Mouse (Mus musculus) small intestine, adult 2 months (tissue): ENCODE data around the gene Lypd5.
A peak's percentile ranks its signal among the peaks of the same experiment; 100 is the strongest.

Experiments
- CTCF ChIP-seq: fragments of 200-500 bp; IDR thresholded peaks from 2 replicates; pipeline ENCODE4 v1.5.1; 2012; ENCODE audit warnings: low read depth, mild to moderate bottlenecking, control low read depth, inconsistent platforms, low read length, moderate library complexity, mixed read lengths; ENCODE audit not compliant: insufficient replicate concordance, insufficient read length; ENCODE audit errors: extremely low read depth
- POLR2A ChIP-seq: fragments of 200-500 bp; IDR thresholded peaks from 2 replicates; pipeline ENCODE4 v1.6.1; 2012; ENCODE audit warnings: low read depth, mild to moderate bottlenecking, control low read depth, inconsistent platforms, low read length, moderate library complexity

- no peak for TF ChIP-seq CTCF
- peak; percentile 48; the same call in 1 of the 2 replicates for TF ChIP-seq POLR2A
These were observed 50.5 kb downstream of the Lypd5 start, which contains the start of gene Smg9 for GRCm38 (mm10) chr7:24399256-24400081.
